14 mouse cellular contexts compared by ENCODE assay signal in genomic region chr1:144248923-144249322, GRCm38 (mm10). TPM values are rescaled to one million over a fixed set of nuclear protein-coding genes. Genes with fewer than 3 reads are reported as not detected.
A peak's percentile ranks its signal among the peaks of the same experiment; 100 is the strongest.
DNase-seq lines count a peak whose midpoint lies in the region; ATAC-seq and TF ChIP-seq lines count a peak whose summit lies in the region.
"Had no signal": no experiment of that assay in that cellular context is flagged by ENCODE, and none has a peak within 500 bp of the region (broad histone marks: within the 10 kb centered on the region; RNA-seq: fewer than 3 reads in every experiment).

TSS of gene Rgs1 (minus strand) at chr1:144249242.

- ATAC-seq in liver, embryonic 12.5 days: no peak
- peak; percentile 98 for ATAC-seq in granulocyte monocyte progenitor cell, adult 5-6 weeks (replicated peaks; ENCODE audit: poor library complexity, severe bottlenecking)
- peak; percentile 95 for ATAC-seq in neutrophil, adult 5-6 weeks (ENCODE audit: extremely low read depth, insufficient number of reproducible peaks, low FRiP score, poor library complexity, severe bottlenecking)
- ATAC-seq in midbrain, postnatal 0 days (ENCODE audit: low FRiP score): no peak
- no peak for ATAC-seq in midbrain, embryonic 14.5 days (ENCODE audit: low FRiP score, low TSS enrichment)

- no peaks in the 10 kb centered on the region for H3K27me3 ChIP-seq in liver, embryonic 12.5 days (replicated peaks)
- H3K27me3 ChIP-seq in midbrain, postnatal 0 days (ENCODE audit: insufficient read depth, low read length): no peaks in the 10 kb centered on the region
- H3K27me3 ChIP-seq in cerebellum, adult 2 months (ENCODE audit: control insufficient read depth, insufficient read depth, low read length): no peaks in the 10 kb centered on the region
- no peaks in the 10 kb centered on the region for H3K27me3 ChIP-seq in midbrain, embryonic 14.5 days (ENCODE audit: control insufficient read depth, insufficient read depth, low read length)
- H3K27me3 ChIP-seq: forebrain, embryonic 12.5 days had no signal

- no peak within 1 kb of the TSS for H3K27ac ChIP-seq in liver, embryonic 12.5 days
- H3K27ac ChIP-seq in midbrain, postnatal 0 days (ENCODE audit: low read depth, low read length): no peak within 1 kb of the TSS
- H3K27ac ChIP-seq in cerebellum, adult 2 months (ENCODE audit: insufficient read depth, low read length): no peak within 1 kb of the TSS
- no peak within 1 kb of the TSS for H3K27ac ChIP-seq in midbrain, embryonic 14.5 days (replicated peaks; ENCODE audit: low read depth, low read length)
- H3K27ac ChIP-seq: forebrain, embryonic 12.5 days; kidney, postnatal 0 days; stomach, postnatal 0 days had no signal

- no peak within 1 kb of the TSS for H3K4me3 ChIP-seq in liver, embryonic 12.5 days
- no peak within 1 kb of the TSS for H3K4me3 ChIP-seq in midbrain, postnatal 0 days (ENCODE audit: low read depth, low read length)
- H3K4me3 ChIP-seq in cerebellum, adult 2 months (replicated peaks; ENCODE audit: insufficient read depth, low read depth, low read length): no peak within 1 kb of the TSS
- no peak within 1 kb of the TSS for H3K4me3 ChIP-seq in midbrain, embryonic 14.5 days (replicated peaks; ENCODE audit: low read depth, low read length)
- H3K4me3 ChIP-seq: forebrain, embryonic 12.5 days had no signal

- H3K9me3 ChIP-seq in liver, embryonic 12.5 days (replicated peaks): no peaks in the 10 kb centered on the region
- H3K9me3 ChIP-seq in midbrain, postnatal 0 days (ENCODE audit: low read length): no peaks in the 10 kb centered on the region
- H3K9me3 ChIP-seq in midbrain, embryonic 14.5 days (ENCODE audit: control insufficient read depth, low read length): no peaks in the 10 kb centered on the region
- H3K9me3 ChIP-seq: forebrain, embryonic 12.5 days had no signal

- H3K9ac ChIP-seq in liver, embryonic 12.5 days: no peak within 1 kb of the TSS
- no peak within 1 kb of the TSS for H3K9ac ChIP-seq in midbrain, postnatal 0 days (replicated peaks; ENCODE audit: low read length, poor library complexity, severe bottlenecking)
- no peak within 1 kb of the TSS for H3K9ac ChIP-seq in midbrain, embryonic 14.5 days (replicated peaks; ENCODE audit: low read length)
- H3K9ac ChIP-seq: forebrain, embryonic 12.5 days had no signal

- 36% methylated on average over 9 of the region's 9 CpGs for WGBS in liver, embryonic 12.5 days (ENCODE audit: insufficient replicate concordance)
- 74% methylated on average over 9 of the region's 9 CpGs for WGBS in midbrain, postnatal 0 days
- WGBS in cerebellum, adult 2 months: 78% methylated on average over 9 of the region's 9 CpGs
- 84% methylated on average over 9 of the region's 9 CpGs for WGBS in midbrain, embryonic 14.5 days

- no peak for TF ChIP-seq CTCF in midbrain, postnatal 0 days (IDR thresholded peaks at IDR 0.05)
- TF ChIP-seq CTCF in cerebellum, adult 2 months (IDR thresholded peaks at IDR 0.05; ENCODE audit: borderline replicate concordance, insufficient read depth, low read depth, low read length): no peak

- no peaks in the 10 kb centered on the region for H3K4me1 ChIP-seq in liver, embryonic 12.5 days
- H3K4me1 ChIP-seq in midbrain, postnatal 0 days (ENCODE audit: insufficient read depth, low read length): no peaks in the 10 kb centered on the region
- H3K4me1 ChIP-seq in cerebellum, adult 2 months (ENCODE audit: control insufficient read depth, insufficient read depth, low read length): no peaks in the 10 kb centered on the region
- H3K4me1 ChIP-seq in midbrain, embryonic 14.5 days (ENCODE audit: control insufficient read depth, insufficient read depth, low read length): no peaks in the 10 kb centered on the region
- H3K4me1 ChIP-seq: forebrain, embryonic 12.5 days had no signal

- no peak for TF ChIP-seq POLR2A in cerebellum, adult 2 months (IDR thresholded peaks at IDR 0.05; ENCODE audit: borderline replicate concordance, insufficient read depth, low read length)

- H3K4me2 ChIP-seq in liver, embryonic 12.5 days: no peak within 1 kb of the TSS
- H3K4me2 ChIP-seq in midbrain, postnatal 0 days (ENCODE audit: low read depth, low read length, poor library complexity, severe bottlenecking): no peak within 1 kb of the TSS
- H3K4me2 ChIP-seq in midbrain, embryonic 14.5 days (ENCODE audit: low read length): no peak within 1 kb of the TSS
- H3K4me2 ChIP-seq: forebrain, embryonic 12.5 days had no signal

- peak; percentile 3 for DNase-seq in liver
- DNase-seq in CD8-positive naive resting alpha-beta T cell, adult 2 months (ENCODE audit: low read depth in 2 of 2, low spot score in 2 of 2): peak; percentile 65 to 71
- DNase-seq in midbrain, postnatal 0 days (ENCODE audit: low spot score): no peak
- DNase-seq in cerebellum, adult 2 months: no peak
- no peak for DNase-seq in midbrain, embryonic 14.5 days
- DNase-seq: adrenal gland, adult 2 months; gastrocnemius, postnatal 10 days; heart, postnatal 14 days had no signal

- H3K36me3 ChIP-seq in liver, embryonic 12.5 days: no peaks in the 10 kb centered on the region
- no peaks in the 10 kb centered on the region for H3K36me3 ChIP-seq in midbrain, postnatal 0 days (ENCODE audit: insufficient read depth, low read length)
- H3K36me3 ChIP-seq in midbrain, embryonic 14.5 days (ENCODE audit: control insufficient read depth, insufficient read depth, low read length): no peaks in the 10 kb centered on the region
- H3K36me3 ChIP-seq: forebrain, embryonic 12.5 days had no signal

RNA-seq across cellular contexts. Expression of gene Rgs1, which starts in this region (rescaled TPM):
- 0.16 and 1.2 TPM in 2 replicates for polyA plus RNA-seq in liver, embryonic 12.5 days (2016; fragmentation: Nextera tagmentation; extraction: Ambion mirVana)
- 3.8 and 4.0 TPM in 2 replicates for total RNA-seq in granulocyte monocyte progenitor cell, adult 5-6 weeks (2014; fragmentation: Nextera tagmentation)
- total RNA-seq in granulocyte monocyte progenitor cell, adult 5-6 weeks (2017): 65.3 and 73.3 TPM in 2 replicates
- 14.1 and 20.3 TPM in 2 replicates for total RNA-seq in neutrophil, adult 5-6 weeks (2017)
- not detected in 2 replicates for total RNA-seq in midbrain, postnatal 0 days (2014; rRNA removed)
- polyA plus RNA-seq in midbrain, postnatal 0 days (2015; fragmentation: Nextera tagmentation; extraction: Ambion mirVana): not detected in 2 replicates
- polyA plus RNA-seq in cerebellum, adult 2 months (2012; rRNA removed): 0.08 TPM in 1 of 2 replicates, not detected in the other
- 0.49 TPM in 1 of 2 replicates, not detected in the other for polyA plus RNA-seq in midbrain, embryonic 14.5 days (2014; fragmentation: Nextera tagmentation; extraction: Ambion mirVana)
- total RNA-seq: gastrocnemius, postnatal 10 days had no signal
- polyA plus RNA-seq: adrenal gland, adult 2 months; forebrain, embryonic 12.5 days had no signal

Comparison
In these comparisons a context has a peak if more than half of its experiments do, and no peak if none do; other contexts are left out.
1. DNase-seq: peak in liver (single experiment) and CD8-positive naive resting alpha-beta T cell, adult 2 months (2 of 2); none in midbrain, postnatal 0 days (single experiment), cerebellum, adult 2 months (0 of 2) and midbrain, embryonic 14.5 days (single experiment).
2. ATAC-seq: peak in granulocyte monocyte progenitor cell, adult 5-6 weeks (single experiment) and neutrophil, adult 5-6 weeks (single experiment); none in liver, embryonic 12.5 days (single experiment), midbrain, postnatal 0 days (single experiment) and midbrain, embryonic 14.5 days (single experiment).